Mouse (Mus musculus) mature B cell (primary cell): ENCODE results near the gene Hist1h2bp.
"Not testable (repeated sequence)": the region's sequence is repeated elsewhere in the genome, so short reads cannot be mapped to it uniquely, and the experiment has no call there.

ENCODE experiments used
- in situ Hi-C: fragments of 300-500 bp; cut with MboI; formaldehyde crosslinking; loops from 2 replicates; pipeline ENCODE4 v1.14.3; 2019

Gene Hist1h2bp

DNA sequence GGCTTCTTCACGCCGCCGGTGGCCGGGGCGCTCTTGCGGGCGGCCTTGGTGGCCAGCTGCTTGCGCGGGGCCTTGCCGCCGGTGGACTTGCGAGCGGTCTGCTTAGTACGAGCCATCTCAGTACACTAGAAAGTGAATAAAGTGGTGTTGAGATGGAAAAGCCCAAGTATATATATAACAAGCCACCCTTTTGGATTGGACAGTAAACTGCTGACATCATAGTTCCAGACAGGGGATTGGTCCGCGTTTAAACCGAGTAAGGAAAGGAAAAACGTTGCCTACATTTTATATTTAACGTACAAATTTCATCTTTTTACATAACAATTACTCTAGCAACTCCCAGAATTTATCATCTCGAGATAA, 4.0 kb upstream of the Hist1h2bp start, which contains the start of gene Hist1h3i:
Gene Hist1h3i, minus strand, starts transcription at position 116 of the 363 bp plus-strand sequence.
- in situ Hi-C loops: no loop called here

GRCm38 (mm10) chr13:21783734-21784161, 3.5 kb upstream of the Hist1h2bp start:
- in situ Hi-C loops: no loop called here

DNA sequence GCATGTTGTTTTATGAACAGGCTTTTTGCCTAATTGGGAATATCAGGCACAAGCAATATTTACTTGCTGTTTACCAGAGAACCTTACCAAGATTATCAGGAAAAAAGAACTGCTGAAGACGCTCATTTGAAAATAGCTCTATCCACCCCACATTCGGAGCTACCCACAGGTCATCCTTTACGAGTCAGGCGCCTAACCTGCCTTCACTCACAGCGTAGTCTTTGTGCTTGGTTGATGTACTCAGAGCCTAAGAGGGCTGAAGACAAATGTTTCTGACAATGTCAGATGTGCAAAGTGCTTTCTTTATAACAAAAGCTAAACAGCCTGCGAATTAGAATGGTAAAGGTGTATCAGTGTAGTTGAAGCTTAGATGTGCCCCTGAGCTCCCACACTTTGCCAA, 3.0 kb upstream of the Hist1h2bp start:
- in situ Hi-C loops: no loop called here

DNA sequence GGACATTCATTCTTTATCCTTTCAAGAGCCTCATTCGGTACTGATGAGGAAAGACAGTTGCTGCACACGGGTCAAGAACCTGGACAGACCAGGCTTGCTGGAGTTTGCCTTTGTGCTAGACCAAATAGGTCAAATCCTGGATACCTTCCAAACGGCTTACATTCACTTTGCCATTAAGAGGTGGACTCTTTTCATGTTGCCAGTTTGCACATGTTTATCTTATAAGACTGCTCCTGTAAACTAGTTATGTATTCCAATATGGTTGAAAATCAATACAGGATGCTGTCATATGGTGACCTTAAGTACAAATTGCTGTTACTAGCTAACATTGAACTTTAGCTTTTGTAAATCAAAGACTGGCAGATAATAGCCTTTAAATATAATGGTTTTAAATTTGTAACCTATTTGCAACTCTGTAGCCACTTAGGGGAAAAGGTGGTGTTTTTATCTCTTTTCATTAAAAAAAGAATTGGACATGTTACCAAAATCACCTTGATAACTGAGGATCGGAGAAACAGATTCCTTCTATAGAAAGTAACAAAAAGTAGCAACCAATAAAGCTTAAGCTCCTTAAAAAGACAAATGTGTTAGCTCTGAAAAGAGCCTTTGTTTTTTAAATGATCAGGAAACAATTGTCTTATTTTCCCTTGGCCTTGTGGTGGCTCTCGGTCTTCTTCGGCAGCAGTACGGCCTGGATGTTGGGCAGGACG, 917 bp upstream of the Hist1h2bp start:
- in situ Hi-C loops: no loop called here

DNA sequence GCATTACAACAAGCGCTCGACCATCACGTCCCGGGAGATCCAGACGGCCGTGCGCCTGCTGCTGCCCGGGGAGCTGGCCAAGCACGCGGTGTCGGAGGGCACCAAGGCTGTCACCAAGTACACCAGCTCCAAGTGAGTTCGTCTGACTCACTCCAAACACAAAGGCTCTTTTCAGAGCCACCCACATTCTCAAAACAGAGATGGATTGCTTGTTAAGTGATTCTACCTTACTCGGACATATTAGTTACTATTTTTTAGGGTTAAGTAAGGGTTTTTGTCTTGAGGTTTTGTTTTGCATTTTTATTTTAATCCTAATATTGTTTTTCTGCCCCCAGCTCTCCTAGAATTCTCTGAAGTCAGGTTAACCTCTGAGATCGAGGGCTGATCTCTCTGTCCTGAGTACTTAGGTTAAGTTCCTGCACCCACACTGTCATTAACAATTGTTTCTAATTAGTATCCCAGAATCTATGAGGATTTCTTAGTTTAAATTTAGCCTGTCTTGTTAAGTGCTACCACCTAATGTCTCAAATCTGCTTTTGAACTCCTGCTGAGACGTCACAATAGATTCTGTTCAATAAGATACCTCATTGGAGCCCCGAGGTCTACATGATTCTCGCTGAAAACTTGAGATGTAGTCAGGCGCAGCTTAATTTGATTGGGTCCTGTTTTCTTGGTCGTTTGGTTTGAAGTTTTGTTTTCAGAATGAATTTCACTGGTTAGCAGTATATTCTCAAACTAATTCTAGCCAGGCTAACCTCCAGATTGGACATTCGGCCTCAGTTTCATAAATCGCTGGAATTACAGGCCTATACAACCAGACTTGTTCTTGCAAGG, 716 bp downstream of the Hist1h2bp start:
- in situ Hi-C loops: no loop called here

DNA sequence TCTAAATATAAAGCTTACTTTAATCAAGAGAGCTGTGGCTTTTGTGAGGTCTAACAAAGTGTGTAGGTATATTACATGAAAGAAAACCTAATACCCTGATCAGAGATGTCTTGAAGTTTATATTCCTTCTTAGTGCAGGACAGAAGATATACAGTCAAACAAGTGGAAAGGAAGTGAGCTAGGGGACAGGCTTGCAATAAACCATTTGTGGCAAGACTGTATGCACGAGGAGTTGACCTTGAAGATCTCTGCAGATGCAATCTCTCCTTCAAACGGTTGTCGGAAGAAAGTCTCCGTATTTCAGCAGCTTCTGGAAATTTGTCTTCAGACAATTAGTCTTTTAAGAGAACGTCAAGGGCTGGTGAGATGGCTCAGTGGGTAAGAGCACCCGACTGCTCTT, 2.7 kb downstream of the Hist1h2bp start:
- in situ Hi-C loops: no loop called here

- in situ Hi-C loops: no loop called here
Observed at GRCm38 (mm10) chr13:21790601-21791283, 3.5 kb downstream of the Hist1h2bp start.

DNA sequence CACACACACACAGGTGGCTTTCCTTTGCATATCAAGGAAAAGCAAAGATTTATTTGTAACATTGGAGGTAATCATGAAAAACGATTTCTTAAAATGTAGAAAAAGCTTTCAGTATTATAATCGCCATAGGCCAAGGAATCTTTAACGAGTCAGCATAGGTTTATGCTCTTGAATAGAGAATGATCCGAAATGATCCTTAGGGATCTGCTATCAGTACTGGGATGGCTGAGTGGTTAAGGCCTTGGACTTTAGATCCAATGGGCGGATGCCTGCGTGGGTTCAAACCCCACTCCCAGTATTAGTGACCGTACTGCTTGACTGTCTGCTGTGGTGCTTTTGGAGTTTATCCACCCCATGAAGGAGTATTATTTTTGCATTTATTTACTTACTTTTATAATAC, 8.3 kb downstream of the Hist1h2bp start:
- in situ Hi-C loops: no loop called here

DNA sequence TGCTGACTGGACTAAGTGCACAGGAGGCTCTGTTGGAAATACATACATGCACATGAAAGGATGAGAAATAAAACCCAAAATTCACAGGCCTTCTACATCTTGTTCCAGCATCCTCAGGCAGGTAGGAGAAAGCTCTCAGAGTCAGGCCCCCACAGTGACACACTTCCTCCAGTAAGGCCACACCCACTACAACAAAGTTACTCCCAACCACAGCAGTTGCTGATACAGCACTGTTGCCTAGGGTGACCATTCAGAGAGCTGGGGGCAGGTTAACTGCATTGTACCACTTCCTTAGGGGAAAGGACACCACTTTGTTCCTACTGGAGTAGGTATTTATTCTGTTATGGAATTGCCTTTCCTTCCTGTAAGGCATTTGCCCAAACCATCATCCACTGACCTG, 9.9 kb downstream of the Hist1h2bp start:
- in situ Hi-C loops: not testable (repeated sequence)

DNA sequence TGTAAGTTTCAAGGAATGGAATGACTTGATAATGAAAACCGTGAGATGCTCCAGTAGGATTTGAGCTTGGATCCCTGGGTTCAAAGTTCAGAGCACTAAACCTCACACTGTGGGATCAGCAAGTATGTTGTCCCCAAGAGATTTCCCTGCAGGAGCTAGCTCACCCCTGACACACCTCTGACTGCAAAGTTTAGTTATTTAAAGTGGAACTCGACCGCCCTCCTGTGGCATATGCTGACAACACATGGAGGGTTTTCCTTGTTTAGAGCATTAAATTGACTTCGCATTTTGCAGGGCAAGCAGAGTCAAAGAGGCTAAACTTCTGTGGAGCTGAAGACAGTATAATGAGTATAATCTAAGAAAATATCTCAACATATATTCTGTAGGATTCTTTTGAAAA, 15.8 kb downstream of the Hist1h2bp start:
- in situ Hi-C loops: not testable (repeated sequence)

GRCm38 (mm10) chr13:21810073-21810472, 22.8 kb downstream of the Hist1h2bp start, which contains the start of the genes Hist1h2bq and Hist1h2ao:
Hist1h2bq (minus strand) TSS chr13:21810197.
Hist1h2ao (plus strand) TSS chr13:21810465.
- in situ Hi-C loops: not testable (repeated sequence)

GRCm38 (mm10) chr13:21811074-21811473, 23.8 kb downstream of the Hist1h2bp start:
- in situ Hi-C loops: not testable (repeated sequence)

GRCm38 (mm10) chr13:21811539-21811938, 24.3 kb downstream of the Hist1h2bp start, which contains the start of gene Hist1h4m:
Hist1h4m (plus strand) TSS chr13:21811746.
- in situ Hi-C loops: not testable (repeated sequence)

DNA sequence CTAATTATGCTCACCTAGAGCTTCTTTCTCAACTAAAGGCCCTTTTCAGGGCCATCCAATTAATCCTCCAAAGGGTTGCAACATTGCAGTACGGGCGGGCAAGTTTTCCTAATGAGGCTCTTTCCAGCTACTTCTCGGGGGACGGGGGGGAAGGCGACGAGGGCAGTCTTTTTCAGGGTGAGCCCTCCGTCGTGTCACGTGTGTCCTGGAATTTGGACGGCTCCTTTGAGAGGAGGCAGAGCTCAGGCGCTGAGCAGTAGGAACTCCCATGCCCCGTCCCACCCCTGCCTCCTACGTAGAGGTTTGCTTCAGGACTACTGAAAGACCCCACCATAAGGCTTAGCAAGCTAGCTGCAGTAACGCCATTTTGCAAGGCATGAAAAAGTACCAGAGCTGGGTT, 24.8 kb downstream of the Hist1h2bp start:
- in situ Hi-C loops: not testable (repeated sequence)

DNA sequence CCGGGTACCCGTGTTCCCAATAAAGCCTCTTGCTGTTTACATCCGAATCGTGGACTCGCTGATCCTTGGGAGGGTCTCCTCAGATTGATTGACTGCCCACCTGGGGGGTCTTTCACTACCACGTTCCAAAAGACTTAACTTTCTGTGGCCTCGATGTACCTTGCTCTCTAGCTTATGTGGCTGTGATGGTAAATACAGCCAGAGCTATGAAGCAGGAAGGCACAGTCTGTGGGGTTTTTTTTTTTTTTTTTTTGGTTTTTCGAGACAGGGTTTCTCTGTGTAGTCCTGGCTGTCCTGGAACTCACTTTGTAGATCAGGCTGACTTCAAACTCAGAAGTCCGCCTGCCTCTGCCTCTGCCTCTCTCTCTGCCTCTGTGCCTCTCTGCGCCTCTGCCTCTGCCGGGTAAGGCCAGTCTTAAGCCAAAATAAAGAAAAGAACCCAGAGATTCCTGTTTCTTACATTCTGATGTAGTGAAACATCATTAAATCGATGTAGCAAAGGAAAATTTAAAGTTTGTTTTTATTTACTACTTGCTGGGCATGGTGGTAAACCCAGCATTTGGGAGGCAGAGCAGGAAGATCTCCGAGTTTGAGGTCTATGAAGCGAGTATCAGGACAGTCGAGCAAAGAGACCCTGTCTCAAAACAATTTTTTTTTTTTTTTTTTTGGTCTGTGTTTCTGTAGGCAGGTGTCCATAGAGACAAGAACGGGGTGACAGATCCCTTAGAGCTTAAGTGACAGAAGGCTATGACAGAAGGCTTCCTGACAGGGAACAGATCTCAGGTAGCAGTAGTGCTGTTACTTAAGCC, 33.0 kb downstream of the Hist1h2bp start:
- in situ Hi-C loops: loop anchor here (10.0 kb wide), 3 partner anchors 215 to 1925 kb away; partner anchors contain the start of genes Hist1h1d, Hist1h2ah, Hist1h2bb and Hist1h2bk

- in situ Hi-C loops: loop anchor here (10.0 kb wide), 3 partner anchors 206 to 1916 kb away; partner anchors contain the start of genes Hist1h1d, Hist1h2ah, Hist1h2bb and Hist1h2bk
Observed at GRCm38 (mm10) chr13:21828511-21828910, 41.2 kb downstream of the Hist1h2bp start.

- in situ Hi-C loops: no loop called here
Observed at GRCm38 (mm10) chr13:21830344-21830743, 43.1 kb downstream of the Hist1h2bp start.

DNA sequence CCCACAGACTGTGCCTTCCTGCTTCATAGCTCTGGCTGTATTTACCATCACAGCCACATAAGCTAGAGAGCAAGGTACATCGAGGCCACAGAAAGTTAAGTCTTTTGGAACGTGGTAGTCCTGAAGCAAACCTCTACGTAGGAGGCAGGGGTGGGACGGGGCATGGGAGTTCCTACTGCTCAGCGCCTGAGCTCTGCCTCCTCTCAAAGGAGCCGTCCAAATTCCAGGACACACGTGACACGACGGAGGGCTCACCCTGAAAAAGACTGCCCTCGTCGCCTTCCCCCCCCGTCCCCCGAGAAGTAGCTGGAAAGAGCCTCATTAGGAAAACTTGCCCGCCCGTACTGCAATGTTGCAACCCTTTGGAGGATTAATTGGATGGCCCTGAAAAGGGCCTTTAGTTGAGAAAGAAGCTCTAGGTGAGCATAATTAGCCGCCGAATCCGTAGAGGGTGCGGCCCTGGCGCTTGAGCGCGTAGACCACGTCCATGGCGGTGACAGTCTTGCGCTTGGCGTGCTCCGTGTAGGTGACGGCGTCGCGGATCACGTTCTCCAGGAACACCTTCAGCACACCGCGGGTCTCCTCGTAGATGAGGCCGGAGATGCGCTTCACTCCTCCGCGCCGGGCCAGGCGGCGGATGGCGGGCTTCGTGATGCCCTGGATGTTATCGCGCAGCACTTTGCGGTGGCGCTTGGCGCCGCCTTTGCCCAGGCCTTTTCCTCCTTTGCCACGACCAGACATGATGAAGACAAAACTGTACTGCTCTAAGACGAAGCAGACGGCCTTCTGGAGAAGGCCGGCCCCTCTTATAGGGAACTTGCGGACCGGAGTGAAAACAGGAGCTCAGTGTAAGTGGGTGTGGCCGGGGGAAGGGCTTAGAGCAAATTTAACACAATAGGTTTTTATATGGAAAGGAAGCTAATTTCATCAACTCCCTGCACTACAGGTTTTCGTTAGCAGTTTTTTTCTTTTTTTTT, 44.4 kb downstream of the Hist1h2bp start, which contains the start of gene Hist1h4n:
Gene Hist1h4n, minus strand, starts transcription at position 779 of the 977 bp plus-strand sequence.
- in situ Hi-C loops: not testable (repeated sequence)

DNA sequence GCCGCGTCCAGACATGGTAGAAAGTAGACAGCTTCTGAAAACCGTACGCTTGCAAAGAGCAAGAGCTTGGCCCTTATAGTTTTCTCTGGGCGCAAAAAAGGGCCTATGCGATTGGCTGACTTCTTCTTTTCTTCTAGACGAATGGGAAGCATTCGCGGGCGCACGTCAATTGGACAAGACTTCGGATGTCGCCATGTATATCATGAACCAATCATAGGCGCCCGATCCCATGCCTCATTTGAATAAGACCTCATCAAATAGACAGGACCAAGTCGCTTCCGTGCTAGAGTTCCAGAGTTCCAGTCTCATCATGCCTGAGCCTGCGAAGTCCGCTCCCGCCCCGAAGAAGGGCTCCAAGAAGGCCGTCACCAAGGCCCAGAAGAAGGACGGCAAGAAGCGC, 46.2 kb downstream of the Hist1h2bp start, which contains the start of the genes Hist1h2ap and Hist1h2br:
Gene Hist1h2ap, minus strand, starts transcription at position 47 of the 400 bp plus-strand sequence.
Gene Hist1h2br, plus strand, starts transcription at position 283 of the 400 bp plus-strand sequence.
- in situ Hi-C loops: not testable (repeated sequence)
